Mouse (Mus musculus) urinary bladder, adult 18-20 months (tissue): ENCODE data around the gene Actn2.

Experiments
- DNase-seq, 2 experiments: peaks; one replicate each; pipeline ENCODE4 v3.0.0; 2022; ENCODE audit warnings: low spot score in 2 of 2, mixed read lengths in 2 of 2

Actn2 gene

DNA sequence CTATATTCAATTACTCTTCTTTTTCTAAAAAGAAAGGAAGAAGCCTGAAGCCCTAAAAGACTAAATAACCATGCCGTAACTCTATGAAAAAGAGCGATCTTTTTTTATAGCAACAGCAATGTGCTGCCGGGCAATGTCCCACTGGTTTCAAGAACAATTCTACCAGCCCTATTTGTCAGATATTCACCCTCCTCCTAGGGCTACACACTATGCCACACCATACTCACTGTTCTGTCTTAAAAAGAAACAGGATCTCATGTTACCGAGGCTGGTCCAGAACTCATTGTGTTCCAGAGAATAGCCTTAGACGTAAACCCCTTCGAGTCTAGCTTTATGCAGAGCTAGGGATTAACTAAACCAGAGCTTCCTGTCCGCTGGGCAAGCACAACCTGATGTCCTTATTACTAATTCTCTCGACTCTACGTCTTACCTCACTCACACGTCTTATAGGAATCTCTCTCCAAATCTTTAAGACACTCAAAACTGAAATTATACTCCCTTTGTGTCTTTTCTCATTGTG is 83.6 kb downstream of the Actn2 start:
- no peak for DNase-seq

DNA sequence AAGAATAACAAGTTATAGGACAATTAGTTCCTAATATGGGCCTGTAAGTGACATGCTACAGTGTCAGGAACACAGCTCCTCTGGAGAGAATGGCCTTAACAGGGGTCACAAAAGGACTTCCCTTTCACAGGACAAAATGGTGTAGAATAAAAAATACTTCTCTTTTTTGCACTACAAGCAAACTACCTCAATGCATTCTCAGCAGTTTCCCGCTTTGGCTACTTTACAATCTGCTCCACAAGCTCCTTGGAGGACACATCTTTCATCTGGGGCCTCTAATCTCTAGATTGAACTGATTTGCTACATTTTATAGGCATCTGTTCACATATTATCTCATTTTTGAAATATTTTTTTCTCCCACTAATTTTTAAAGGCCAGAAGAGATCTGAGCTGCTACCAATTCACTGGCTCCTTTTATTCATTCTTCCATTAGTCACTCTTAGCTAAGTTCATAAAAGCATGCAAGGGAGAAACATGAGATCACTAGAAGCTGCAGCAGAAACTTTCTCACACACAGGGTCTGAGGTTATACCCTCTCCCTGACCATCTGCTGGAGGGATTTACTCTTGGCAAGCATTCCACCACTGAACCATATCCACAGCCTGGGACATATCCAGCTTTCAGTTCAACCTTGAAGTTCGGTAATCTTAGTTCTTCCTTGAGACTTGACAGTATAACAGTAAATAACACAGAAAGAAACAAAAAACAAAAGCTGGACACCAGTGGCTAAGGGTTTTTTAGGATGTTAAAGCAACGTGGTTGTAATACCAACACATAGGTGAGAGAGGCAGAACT is 84.5 kb downstream of the Actn2 start:
- DNase-seq: no peak

DNA sequence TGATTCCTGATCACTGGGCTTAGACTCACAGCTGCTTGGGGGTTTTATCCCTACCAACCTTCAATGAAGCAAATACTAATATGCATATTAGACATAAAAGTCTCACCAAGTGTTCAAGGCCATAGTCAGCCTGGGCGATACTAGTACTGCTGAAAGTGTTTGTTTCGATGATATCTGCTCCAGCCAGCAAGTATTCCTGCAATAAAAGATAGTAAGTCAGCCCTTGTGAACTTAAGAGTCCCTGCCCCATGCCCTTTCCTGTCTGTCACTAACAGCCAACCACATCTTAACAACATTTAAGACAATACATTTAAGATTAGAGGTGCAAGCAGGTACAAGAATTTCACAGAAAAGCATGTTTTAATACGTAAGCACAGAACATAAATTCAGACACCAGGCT is 90.1 kb downstream of the Actn2 start:
- no peak for DNase-seq

DNA sequence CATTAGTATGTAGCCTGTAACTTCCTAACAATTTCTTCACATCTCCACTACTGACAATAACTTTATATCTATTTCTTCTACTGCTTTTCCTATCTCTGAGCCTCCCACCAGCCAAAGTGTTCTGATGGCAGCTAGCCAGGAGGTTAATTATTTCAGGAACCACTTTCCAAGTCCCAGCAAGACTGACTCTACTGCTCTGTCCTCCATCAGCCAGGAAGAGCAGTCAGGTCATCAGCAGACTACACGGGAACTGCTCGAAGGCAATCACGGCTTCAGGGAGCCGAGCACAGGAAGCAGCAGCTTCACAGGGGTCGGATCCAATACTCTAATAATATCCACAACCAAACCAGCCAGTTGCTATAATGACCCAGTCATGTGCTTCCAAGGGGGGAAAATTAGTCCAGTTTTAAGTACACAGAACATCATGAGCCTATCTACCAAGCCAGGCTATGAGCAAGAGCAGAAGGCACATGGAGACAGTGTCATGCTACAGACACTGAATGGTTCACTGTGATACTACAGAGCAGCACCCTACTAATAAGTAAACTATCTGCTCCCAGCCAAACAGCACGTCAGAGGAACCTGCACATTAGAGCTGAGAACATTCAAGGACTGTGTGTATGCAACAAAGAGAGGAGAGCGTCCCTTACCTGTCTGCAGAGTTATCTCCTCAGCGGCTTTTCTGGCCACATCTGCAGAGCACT is 91.2 kb downstream of the Actn2 start:
- DNase-seq: no peak

DNA sequence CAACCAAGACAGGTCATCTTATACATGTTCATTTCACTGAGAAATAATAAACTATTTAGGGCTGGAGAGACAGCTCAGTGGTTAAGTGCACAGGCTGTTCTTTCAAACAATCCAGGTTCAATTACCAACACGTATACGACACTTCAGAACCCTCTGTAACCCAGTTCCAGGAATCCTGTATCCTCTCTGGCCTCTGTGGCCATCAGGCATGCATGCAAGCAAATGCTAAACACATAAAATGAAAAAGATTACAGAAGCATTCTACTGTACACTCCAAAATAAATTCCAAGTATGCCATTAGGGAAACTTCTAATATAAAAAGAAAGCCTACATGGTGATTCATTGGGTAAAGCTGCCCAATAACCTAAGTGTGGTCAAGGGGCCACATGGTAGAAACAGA is 94.6 kb downstream of the Actn2 start:
- no peak for DNase-seq

DNA sequence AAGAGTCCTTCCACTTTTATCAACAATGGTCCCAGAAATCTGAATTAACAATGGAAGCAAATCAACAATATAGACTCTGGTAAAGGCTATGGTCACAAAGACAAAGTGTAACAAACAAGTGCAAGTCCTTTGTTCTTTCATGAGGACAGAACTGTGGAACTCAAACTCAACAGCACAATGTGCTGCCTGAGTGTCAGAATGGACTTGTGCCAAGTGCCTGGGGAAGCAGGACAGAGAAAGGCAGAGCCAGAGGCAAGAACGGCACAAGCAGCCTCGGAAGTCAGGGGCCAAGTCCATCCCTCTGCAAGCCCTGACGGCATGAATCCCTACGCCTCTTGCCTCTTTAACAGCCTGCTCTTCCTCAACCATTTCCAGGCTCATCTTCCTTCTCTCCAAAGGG is 96.6 kb downstream of the Actn2 start:
- no peak for DNase-seq

DNA sequence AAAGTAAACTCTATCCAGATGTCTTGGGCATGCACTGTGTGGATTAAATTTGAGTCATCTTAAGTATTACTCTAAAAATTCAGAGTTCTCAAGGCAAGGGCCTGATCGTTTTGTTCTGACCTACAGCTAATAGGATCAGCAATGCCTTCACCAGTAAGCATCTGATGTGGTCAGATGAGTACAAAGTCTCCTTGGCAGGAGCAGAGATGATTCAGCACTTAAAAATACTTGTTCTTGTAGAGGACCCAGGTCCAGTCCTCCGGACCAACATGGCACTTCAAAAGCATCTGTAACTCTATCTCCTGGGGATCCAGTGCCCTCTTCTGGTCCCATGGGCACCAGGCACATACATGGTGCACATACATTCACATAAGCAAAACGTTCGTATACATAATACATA is 108.4 kb downstream of the Actn2 start:
- no peak for DNase-seq

DNA sequence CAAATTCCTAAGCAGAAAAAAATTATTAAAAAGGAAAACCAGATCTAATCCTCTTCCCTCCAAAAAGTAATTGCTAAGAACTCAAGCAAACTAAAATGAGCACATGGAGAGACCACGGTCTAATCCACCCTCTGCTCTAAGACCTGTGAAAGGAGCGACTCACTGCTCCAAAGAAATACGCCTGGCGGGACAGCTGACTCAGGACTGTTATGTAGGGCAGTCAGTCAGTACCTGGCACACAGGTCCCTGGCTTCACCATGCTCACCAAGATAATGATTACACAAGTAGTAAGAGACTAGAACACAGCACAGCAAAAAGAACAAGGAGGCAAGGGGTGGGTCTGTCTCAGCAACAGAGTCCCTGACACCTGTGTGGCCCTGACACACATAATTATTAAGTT is 112.3 kb downstream of the Actn2 start:
- no peak for DNase-seq

DNA sequence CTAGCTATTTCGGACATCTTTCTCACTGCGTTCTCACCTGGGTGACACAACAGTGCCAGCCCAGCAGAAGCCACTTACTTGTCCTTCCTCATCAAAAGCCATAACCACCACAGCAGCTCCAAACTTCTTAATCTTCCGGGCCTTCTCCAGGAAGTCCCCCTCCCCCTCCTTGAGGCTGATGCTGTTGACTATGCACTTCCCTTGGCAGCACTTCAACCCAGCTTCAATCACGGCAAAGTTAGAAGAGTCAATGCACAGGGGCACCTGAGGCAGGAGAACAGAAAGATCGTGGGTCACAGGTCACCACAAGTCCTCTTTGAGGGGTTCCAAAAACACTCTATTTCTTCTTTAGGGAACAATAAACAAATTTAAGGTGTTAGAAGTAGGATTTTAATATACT is 113.0 kb downstream of the Actn2 start:
- no peak for DNase-seq
